Mouse (Mus musculus) layer of hippocampus, adult 2 months (tissue): ENCODE results near the gene Gm49388. TPM values are rescaled to one million over a fixed set of nuclear protein-coding genes. Genes with fewer than 3 reads are reported as not detected.
"Not testable (repeated sequence)": the region's sequence is repeated elsewhere in the genome, so short reads cannot be mapped to it uniquely, and the experiment has no call there.

ENCODE experiments used
- DNase-seq, 2 experiments: peaks; one replicate each; pipeline ENCODE4 v3.0.0; 2022; ENCODE audit warnings: low spot score in 2 of 2
- H3K27ac ChIP-seq: fragments of 200-600 bp; 2 replicates; pipeline ENCODE4 v1.8.1; 2022
- H3K4me3 ChIP-seq: fragments of 200-600 bp; 2 replicates; pipeline ENCODE4 v1.8.1; 2022; ENCODE audit warnings: mild to moderate bottlenecking
- CTCF ChIP-seq: fragments of 200-600 bp; conservative IDR thresholded peaks from 2 replicates; pipeline ENCODE4 v1.8.1; 2022; ENCODE audit warnings: antibody characterized with exemption, mild to moderate bottlenecking, moderate library complexity
- total RNA-seq, 2 experiments: library from RNA; stranded (reverse); gene quantifications; 2 replicates each; pipeline ENCODE4 v1.2.3; 2021

Gm49388 gene
- total RNA-seq, 2 experiments from 2014 or later, result 1.4 to 3.3 TPM

DNA sequence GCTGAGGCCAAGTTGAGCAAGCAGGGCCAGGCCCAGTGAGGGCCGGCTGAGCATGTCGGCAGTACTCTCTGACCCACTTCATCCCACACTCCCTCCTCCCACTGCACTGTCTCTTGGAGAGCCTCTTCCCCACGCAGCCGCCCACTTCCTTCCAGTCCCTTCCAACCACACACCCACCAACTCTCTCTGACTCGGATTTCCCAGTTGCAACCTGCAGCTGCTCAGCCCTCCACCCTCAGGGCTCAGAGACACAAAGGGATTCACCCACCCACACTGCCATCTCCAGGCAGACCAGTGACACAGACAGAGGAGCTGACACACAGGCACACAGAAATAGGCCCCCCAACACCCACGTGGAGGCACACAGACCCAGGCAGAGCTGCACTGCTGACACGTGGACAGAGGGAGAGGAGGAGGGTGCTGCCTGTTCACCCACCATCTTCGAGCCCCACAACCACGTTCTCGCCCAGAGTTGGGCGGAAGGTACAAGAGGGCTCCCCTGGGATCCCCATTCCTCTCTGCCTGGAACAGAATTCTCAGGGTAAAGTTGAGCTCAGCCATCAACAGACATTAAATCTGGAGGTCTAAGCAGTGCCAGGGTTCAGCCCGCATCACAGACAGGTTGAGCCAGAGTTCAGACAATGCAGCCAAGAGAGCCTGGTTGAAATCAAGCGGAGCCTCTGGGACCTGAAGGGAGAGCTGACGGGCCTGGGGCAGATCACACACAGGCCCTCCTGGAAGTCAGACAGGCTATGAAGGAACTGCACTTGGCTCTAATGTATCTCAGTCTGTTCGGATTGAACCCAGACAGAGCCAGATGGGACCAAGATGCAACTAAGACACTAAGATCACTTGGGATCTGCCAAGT lies 30.8 kb downstream of the Gm49388 start:
- peak; percentile 61 to 78 for DNase-seq
- Histone ChIP-seq H3K4me3 (no peak overlapping the region), H3K27ac (peak overlapping the region; percentile 85)

DNA sequence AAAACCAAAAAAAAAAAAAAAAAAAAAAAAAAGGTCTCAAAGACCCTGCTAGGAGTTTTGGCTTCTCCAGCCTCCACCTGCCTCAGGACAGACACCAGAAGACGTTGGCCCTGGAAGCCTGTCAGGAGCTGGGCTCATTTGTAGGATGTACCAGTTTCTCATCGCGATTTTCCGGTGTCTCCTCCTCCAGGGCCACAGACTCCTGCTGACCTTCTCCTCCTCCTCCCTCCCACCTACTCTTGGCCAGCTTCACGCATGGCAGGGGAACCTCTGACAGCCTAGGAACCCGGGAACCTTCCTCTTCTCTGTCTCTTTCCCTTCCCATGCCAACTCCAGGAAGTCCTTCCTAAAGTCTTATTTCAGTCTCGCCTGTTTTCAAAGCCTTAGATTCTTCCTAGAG lies 31.6 kb downstream of the Gm49388 start:
- H3K27ac ChIP-seq, result peak overlapping the region; percentile 51
- H3K4me3 ChIP-seq, result no peak overlapping the region
- no peak for DNase-seq
- TF ChIP-seq CTCF, result no peak

More for the DNA sequence above, 30.8 kb downstream of the Gm49388 start:
- peak; percentile 47 for TF ChIP-seq CTCF

DNA sequence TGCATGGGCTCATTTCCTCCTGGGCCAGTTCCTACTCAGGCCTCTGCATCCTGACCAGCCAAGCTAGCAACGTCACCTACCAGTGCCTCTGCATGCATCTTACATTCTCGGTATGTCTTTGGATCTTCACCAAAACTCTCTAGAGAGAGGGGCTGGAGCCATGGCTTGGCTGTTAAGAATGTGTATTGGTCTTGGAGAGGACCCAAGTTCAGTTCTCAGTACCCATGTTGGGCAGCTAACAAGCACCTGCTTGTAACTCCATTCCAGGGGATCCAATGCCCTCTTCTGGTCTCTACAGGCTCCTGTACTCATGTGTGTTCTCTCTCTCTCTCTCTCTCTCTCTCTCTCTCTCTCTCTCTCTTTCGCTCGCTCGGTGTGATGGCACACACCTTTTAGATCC lies 32.4 kb downstream of the Gm49388 start:
- no peak for DNase-seq
- Histone ChIP-seq H3K27ac (peak overlapping the region; percentile 51), H3K4me3 (no peak overlapping the region)
- no peak for TF ChIP-seq CTCF

DNA sequence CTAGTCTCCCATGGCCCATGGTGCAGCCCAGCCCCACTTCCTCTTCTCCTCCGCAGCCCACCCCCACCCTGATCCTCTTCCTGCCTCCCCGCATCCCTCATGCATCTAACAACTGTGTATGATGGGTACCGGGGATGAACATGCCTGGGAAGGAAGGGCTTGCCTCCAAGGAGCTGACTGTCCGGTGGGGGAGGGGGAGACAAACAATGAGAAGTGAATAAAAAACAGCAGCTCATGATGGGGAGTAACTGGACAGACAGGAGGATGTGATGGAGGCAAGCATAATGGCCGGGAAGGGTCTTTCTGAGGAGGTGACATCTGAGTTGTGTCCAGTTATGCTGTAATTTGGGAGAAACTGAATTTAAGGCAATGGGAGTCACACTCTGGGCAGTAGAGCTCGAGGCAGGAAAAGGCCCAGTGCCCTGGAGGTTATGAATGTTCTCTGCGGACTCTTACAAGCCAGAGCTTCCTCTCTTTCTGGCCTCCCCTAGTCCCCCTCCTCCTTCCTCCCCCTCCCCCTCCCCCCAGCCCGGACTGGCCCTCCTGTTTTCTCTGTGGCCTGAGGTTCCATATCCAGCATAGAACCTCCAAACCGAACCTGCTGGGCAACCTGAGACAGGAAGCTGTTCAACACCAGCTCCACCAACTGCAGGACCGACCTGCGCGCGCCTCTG lies 35.6 kb downstream of the Gm49388 start:
- no peak for DNase-seq
- Histone ChIP-seq H3K27ac (no peak overlapping the region), H3K4me3 (no peak overlapping the region)
- no peak for TF ChIP-seq CTCF

- DNase-seq, result no peak
- peak overlapping the region; percentile 61 for H3K4me3 ChIP-seq
- H3K27ac ChIP-seq, result peak overlapping the region; percentile 84; the same call in 1 of the 2 replicates
- TF ChIP-seq CTCF, result no peak
Observed at GRCm38 (mm10) chr7:127822494-127822893, 37.1 kb downstream of the Gm49388 start.

- peak in 1 of 2 experiments; percentile 52 for DNase-seq
- H3K4me3 ChIP-seq, result peak overlapping the region; percentile 75
- H3K27ac ChIP-seq, result peak overlapping the region; percentile 96
- TF ChIP-seq CTCF, result peak; percentile 40
Observed at GRCm38 (mm10) chr7:127823236-127824171, 38.1 kb downstream of the Gm49388 start.

DNA sequence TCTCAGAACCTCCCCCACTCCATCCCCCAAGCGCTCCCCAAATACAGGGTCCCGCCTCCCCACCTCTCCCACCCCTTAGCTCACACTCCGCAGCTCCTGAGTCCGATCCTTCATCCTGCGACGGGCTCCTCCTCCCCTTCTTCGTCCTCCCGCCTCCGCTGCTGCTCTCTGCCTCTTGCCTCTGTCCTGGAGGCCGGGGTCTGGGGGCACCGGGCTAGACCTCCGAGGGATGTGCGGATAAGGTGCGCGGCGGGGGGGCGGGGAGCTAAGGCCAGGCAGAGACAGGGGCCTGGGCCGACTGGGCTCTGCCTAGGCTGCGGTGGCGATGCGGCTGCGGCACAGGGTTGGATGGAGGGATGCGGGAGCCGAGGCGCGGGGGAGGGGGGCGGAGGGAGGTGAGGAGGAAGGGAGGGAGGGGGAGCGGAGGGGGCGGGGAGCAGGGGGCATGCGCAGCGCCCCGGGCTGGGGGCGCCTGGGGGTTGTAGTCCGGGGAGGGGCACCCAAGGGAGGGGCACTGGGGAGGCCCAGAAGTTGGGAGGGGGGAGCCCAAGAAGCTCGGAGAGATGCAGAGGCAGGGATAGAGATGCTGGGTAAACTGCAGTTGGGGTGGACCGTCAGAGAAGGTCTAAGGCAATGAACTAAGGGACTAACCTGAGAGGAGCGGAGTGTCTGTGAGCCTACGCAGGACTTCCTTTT lies 38.9 kb downstream of the Gm49388 start, which contains the start of the genes Stx4a and Stx1b:
Stx4a (plus strand) TSS at position 119 of the 696 bp plus-strand sequence.
Stx1b (minus strand) TSS at position 374 of the 696 bp plus-strand sequence.
- H3K27ac ChIP-seq, result peak within 1 kb of the TSS; percentile 96
- peak; percentile 72 to 77 for DNase-seq

GRCm38 (mm10) chr7:127835550-127835949 lies 50.1 kb downstream of the Gm49388 start:
- DNase-seq, result no peak
- no peak overlapping the region for H3K4me3 ChIP-seq
- no peak overlapping the region for H3K27ac ChIP-seq
- no peak for TF ChIP-seq CTCF

More for the DNA sequence above, 38.9 kb downstream of the Gm49388 start, which contains the start of the genes Stx4a and Stx1b:
- H3K4me3 ChIP-seq, result peak within 1 kb of the TSS; percentile 75
- no peak for TF ChIP-seq CTCF

DNA sequence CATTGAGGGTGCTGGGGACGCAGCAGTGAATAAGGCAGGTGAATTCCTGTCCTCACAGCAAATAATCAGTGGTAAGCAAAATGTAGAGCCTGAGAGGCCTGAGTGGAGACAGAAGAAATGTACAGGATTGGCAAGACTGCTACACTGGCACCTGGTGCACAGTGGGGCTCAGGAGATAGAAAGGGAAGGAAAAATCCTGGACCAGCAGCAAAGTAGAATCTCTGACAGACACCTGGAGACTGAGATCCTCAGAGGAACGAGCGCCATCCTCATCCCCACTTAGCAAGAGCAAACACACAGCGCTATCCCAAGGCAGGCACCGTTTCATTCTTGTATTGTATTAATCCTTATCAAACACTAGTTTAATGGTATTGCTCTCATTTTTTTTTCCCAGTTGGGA lies 52.1 kb downstream of the Gm49388 start:
- Histone ChIP-seq H3K27ac (no peak overlapping the region), H3K4me3 (no peak overlapping the region)
- DNase-seq, result no peak
- no peak for TF ChIP-seq CTCF

GRCm38 (mm10) chr7:127837878-127838277 lies 52.5 kb downstream of the Gm49388 start:
- DNase-seq, H3K27ac ChIP-seq, H3K4me3 ChIP-seq: not testable (repeated sequence)
- TF ChIP-seq CTCF, result peak; percentile 42

DNA sequence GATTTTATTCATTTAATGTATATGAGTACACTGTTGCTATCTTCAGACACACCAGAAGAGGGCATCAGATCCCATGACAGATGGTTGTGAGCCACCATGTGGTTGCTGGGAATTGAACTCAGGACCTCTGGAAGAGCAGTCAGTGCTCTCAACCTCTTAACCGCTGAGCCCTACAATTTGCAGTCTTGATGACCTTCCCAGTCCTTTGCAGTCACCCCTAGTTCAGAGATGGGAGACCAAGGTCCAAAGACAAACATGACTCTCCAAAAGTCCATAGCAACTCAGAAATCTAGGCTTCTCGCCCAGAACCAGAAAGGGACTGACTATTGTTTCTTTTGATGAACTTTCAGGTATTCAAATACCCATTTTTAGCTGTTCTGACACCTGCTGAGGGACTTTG lies 54.6 kb downstream of the Gm49388 start:
- DNase-seq, H3K4me3 ChIP-seq, H3K27ac ChIP-seq: not testable (repeated sequence)
- TF ChIP-seq CTCF, result peak; percentile 48

- no peak for TF ChIP-seq CTCF
- peak; percentile 58 to 63 for DNase-seq
- H3K27ac ChIP-seq, result peak overlapping the region; percentile 98
- peak overlapping the region; percentile 96 for H3K4me3 ChIP-seq
Observed at GRCm38 (mm10) chr7:127840886-127841285, 55.5 kb downstream of the Gm49388 start.
